Mouse (Mus musculus) lung, adult 2 months (tissue): Measurements from ENCODE around the gene Eps15l1.
A peak's percentile ranks its signal among the peaks of the same experiment; 100 is the strongest.

Experiments used
- CTCF ChIP-seq: fragments of 200-500 bp; IDR thresholded peaks from 2 replicates; pipeline ENCODE4 v1.5.1; 2011; ENCODE audit warnings: mild to moderate bottlenecking, low read length, control low read depth; ENCODE audit not compliant: insufficient read depth
- POLR2A ChIP-seq: fragments of 200-500 bp; IDR thresholded peaks from 2 replicates; pipeline ENCODE4 v1.6.1; 2011; ENCODE audit warnings: low read depth, mild to moderate bottlenecking, control low read depth, low read length, borderline replicate concordance; ENCODE audit errors: extremely low read depth

- peak; percentile 59 for TF ChIP-seq CTCF
- no peak for TF ChIP-seq POLR2A
Observed at GRCm38 (mm10) chr8:72429676-72430075, 8.4 kb upstream of the Eps15l1 start.
